Mouse (Mus musculus): ENCODE measurements around the gene Mmd2.

- TF ChIP-seq POLR2A (IDR thresholded peaks at IDR 0.05; ENCODE audit: extremely low read depth, insufficient read depth, low read length) (no peak), CTCF (IDR thresholded peaks at IDR 0.05; ENCODE audit: extremely low read depth, insufficient read depth, low read length) (no peak)
Observed at GRCm38 (mm10) chr5:142605288-142605687, 3.3 kb downstream of the Mmd2 start.

Measured in cortical plate, adult 2 months (tissue).